Mouse (Mus musculus) G1E (cell line): ENCODE measurements at regions not wholly inside any gene's neighbourhood (a gene's known extent, or its start where the extent isn't known, plus 50 kb on each side); places are given as distances from the start of the nearest gene placed in this dataset.

Source experiments
- ATAC-seq: 2 replicates; pipeline ENCODE4 v1.8.0; 2016; ENCODE audit warnings: mild to moderate bottlenecking; ENCODE audit not compliant: insufficient number of reproducible peaks, poor library complexity, low FRiP score, severe bottlenecking; ENCODE audit errors: extremely low read depth
- DNase-seq: peaks from one replicate; pipeline ENCODE4 v3.0.0; 2012; ENCODE audit warnings: low spot score
- H3K27me3 ChIP-seq: 2 replicates; pipeline ENCODE4 v1.6.1; 2012; ENCODE audit warnings: mild to moderate bottlenecking, low read length, inconsistent platforms; ENCODE audit not compliant: insufficient read depth
- H3K36me3 ChIP-seq: replicated peaks from 2 replicates; pipeline ENCODE3; 2012; ENCODE audit warnings: mild to moderate bottlenecking, inconsistent platforms
- H3K4me1 ChIP-seq: 2 replicates; pipeline ENCODE4 v1.6.1; 2012; ENCODE audit warnings: low read depth, low read length, inconsistent platforms, mixed read lengths; ENCODE audit not compliant: insufficient read depth
- H3K4me3 ChIP-seq: 2 replicates; pipeline ENCODE4 v1.5.1; 2012; ENCODE audit warnings: low read depth, mild to moderate bottlenecking, inconsistent platforms, low read length, moderate library complexity, mixed read lengths
- H3K9me3 ChIP-seq: replicated peaks from 2 replicates; pipeline ENCODE4 v1.6.1; 2012; ENCODE audit warnings: inconsistent platforms
- CTCF ChIP-seq: IDR thresholded peaks from 2 replicates; pipeline ENCODE4 v1.5.1; 2012; ENCODE audit warnings: low read depth, low read length, inconsistent platforms, mixed read lengths
- GATA1 ChIP-seq: IDR thresholded peaks from 2 replicates; pipeline ENCODE4 v1.6.1; 2012; ENCODE audit warnings: borderline replicate concordance, low read length, inconsistent platforms, mixed read lengths
- GATA2 ChIP-seq: IDR thresholded peaks from 2 replicates; pipeline ENCODE4 v1.6.1; 2012; ENCODE audit warnings: low read depth, low read length, inconsistent platforms, borderline replicate concordance
- POLR2AphosphoS5 ChIP-seq: IDR thresholded peaks from 2 replicates; pipeline ENCODE4 v1.6.1; 2012; ENCODE audit warnings: low read depth, low read length, inconsistent platforms; ENCODE audit not compliant: insufficient replicate concordance
- TAL1 ChIP-seq: conservative IDR thresholded peaks from 2 replicates; pipeline ENCODE4 v1.6.1; 2012; ENCODE audit warnings: low read depth, low read length, inconsistent platforms, mixed read lengths

GRCm38 (mm10) chr9:112799583-112800220 lies 564.0 kb upstream of the Arpp21 start:
- H3K4me3 ChIP-seq, result no peak overlapping the region
- H3K9me3 ChIP-seq, result peaks cover 9% of the 10 kb centered on the region
- no peaks in the 10 kb centered on the region for H3K27me3 ChIP-seq
- no peak for DNase-seq
- no peak for ATAC-seq
- TF ChIP-seq CTCF (no peak), GATA2 (no peak), POLR2AphosphoS5 (no peak), GATA1 (no peak), TAL1 (no peak)
- H3K36me3 ChIP-seq, result no peaks in the 10 kb centered on the region
- H3K4me1 ChIP-seq, result no peaks in the 10 kb centered on the region

DNA sequence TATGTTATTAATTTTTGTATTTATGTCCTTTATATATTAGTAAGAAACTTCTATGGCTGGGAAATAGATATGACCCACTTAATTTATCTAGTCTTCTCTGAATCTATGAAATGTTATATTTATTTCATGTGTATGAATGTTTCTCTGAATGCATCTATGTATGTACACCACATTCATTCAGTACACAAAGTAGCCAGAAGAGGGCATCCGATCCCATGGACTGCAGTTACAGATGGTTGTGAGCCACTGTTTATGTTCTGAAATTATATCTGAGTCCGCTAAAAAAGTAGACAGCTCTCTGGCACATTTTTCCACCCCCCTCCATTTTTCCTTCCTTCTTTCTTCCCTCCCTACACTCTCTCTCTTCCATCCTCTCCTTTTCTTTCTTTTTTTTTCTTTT lies 557.8 kb upstream of the Arpp21 start:
- peaks cover 9% of the 10 kb centered on the region for H3K9me3 ChIP-seq
- DNase-seq, result no peak
- TF ChIP-seq CTCF, result no peak
- TF ChIP-seq TAL1, result no peak
- no peak for TF ChIP-seq POLR2AphosphoS5
- TF ChIP-seq GATA2, result no peak
- no peak for TF ChIP-seq GATA1
- no peaks in the 10 kb centered on the region for H3K27me3 ChIP-seq
- H3K4me3 ChIP-seq, result no peak overlapping the region
- H3K36me3 ChIP-seq, result no peaks in the 10 kb centered on the region
- ATAC-seq, result no peak
- no peaks in the 10 kb centered on the region for H3K4me1 ChIP-seq

GRCm38 (mm10) chr9:112771981-112772380 lies 536.2 kb upstream of the Arpp21 start:
- no peaks in the 10 kb centered on the region for H3K36me3 ChIP-seq
- TF ChIP-seq CTCF, result no peak
- H3K9me3 ChIP-seq, result peaks cover 26% of the 10 kb centered on the region
- H3K4me1 ChIP-seq, result no peaks in the 10 kb centered on the region
- ATAC-seq (no peak), DNase-seq (no peak)
- H3K4me3 ChIP-seq, result no peak overlapping the region
- no peaks in the 10 kb centered on the region for H3K27me3 ChIP-seq

DNA sequence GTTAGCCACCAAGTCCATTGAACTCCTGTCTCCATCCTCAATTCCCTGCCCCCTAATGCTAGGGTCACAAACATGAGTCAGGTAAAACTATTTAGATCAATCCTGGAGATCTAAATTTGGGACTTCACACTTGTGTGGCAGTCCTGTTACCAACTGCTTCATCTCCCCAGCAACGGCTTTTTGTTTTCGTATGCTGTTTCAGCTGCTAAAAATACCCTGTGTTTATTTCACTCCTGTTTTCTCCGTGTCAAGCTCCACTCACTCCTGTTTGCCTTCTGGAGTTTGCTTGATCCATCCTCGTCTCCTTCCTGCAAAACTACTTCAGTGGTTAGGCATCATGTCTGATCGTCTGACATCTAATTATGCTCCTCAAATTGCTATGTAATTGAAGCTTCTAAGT lies 508.9 kb upstream of the Arpp21 start:
- ATAC-seq (no peak), DNase-seq (no peak)
- no peaks in the 10 kb centered on the region for H3K36me3 ChIP-seq
- TF ChIP-seq GATA1 (no peak), POLR2AphosphoS5 (no peak), CTCF (no peak), TAL1 (no peak), GATA2 (no peak)
- H3K4me1 ChIP-seq, result no peaks in the 10 kb centered on the region
- H3K4me3 ChIP-seq, result no peak overlapping the region
- peaks cover 11% of the 10 kb centered on the region for H3K9me3 ChIP-seq
- H3K27me3 ChIP-seq, result no peaks in the 10 kb centered on the region

- Histone ChIP-seq H3K9me3 (peaks cover 13% of the 10 kb centered on the region), H3K36me3 (no peaks in the 10 kb centered on the region), H3K4me3 (no peak overlapping the region), H3K4me1 (no peaks in the 10 kb centered on the region), H3K27me3 (no peaks in the 10 kb centered on the region)
- DNase-seq (no peak), ATAC-seq (no peak)
- TF ChIP-seq POLR2AphosphoS5 (no peak), GATA1 (no peak), TAL1 (no peak), CTCF (no peak), GATA2 (no peak)
These were observed 508.3 kb upstream of the Arpp21 start for GRCm38 (mm10) chr9:112743871-112744590.

GRCm38 (mm10) chr9:112735761-112736160 lies 500.0 kb upstream of the Arpp21 start:
- Histone ChIP-seq H3K9me3 (peaks cover 32% of the 10 kb centered on the region), H3K4me1 (no peaks in the 10 kb centered on the region), H3K4me3 (no peak overlapping the region), H3K27me3 (no peaks in the 10 kb centered on the region), H3K36me3 (no peaks in the 10 kb centered on the region)
- no peak for ATAC-seq
- no peak for DNase-seq
- no peak for TF ChIP-seq POLR2AphosphoS5
- TF ChIP-seq TAL1, result no peak
- no peak for TF ChIP-seq GATA1
- no peak for TF ChIP-seq CTCF
- no peak for TF ChIP-seq GATA2

DNA sequence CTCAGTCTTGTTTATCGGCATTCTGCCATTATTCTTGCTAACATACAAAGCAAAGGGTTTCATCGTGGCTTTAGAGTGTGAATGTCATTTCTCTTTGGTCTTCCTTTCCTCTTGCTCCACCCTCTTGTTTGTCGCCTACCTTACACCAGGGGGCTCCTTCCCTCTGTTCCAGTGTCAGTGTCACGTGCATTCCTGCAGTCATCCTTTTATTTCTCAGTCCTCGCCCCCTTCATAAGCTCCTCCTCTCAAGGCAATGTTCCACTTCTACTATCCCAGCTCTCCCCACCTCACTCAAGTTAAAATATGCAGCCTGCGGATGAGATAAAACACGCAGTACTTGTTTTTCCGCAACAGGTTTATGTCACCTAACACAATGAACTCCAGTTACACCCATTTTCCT lies 489.8 kb upstream of the Arpp21 start:
- no peaks in the 10 kb centered on the region for H3K27me3 ChIP-seq
- H3K4me1 ChIP-seq, result no peaks in the 10 kb centered on the region
- peaks cover 20% of the 10 kb centered on the region for H3K9me3 ChIP-seq
- DNase-seq (no peak), ATAC-seq (no peak)
- no peaks in the 10 kb centered on the region for H3K36me3 ChIP-seq
- TF ChIP-seq CTCF (no peak), GATA1 (no peak), TAL1 (no peak), POLR2AphosphoS5 (no peak), GATA2 (no peak)
- no peak overlapping the region for H3K4me3 ChIP-seq
